Mouse (Mus musculus) urinary bladder, postnatal 36 days (tissue): ENCODE data around the gene Susd4.

Experiments used
- DNase-seq, 2 experiments: peaks; one replicate each; pipeline ENCODE4 v3.0.0; 2022; ENCODE audit warnings: low spot score in 2 of 2, mixed read lengths in 1 of 2

Gene Susd4

GRCm38 (mm10) chr1:182918718-182919346 is 155.2 kb downstream of the Susd4 start:
- DNase-seq = no peak

DNA sequence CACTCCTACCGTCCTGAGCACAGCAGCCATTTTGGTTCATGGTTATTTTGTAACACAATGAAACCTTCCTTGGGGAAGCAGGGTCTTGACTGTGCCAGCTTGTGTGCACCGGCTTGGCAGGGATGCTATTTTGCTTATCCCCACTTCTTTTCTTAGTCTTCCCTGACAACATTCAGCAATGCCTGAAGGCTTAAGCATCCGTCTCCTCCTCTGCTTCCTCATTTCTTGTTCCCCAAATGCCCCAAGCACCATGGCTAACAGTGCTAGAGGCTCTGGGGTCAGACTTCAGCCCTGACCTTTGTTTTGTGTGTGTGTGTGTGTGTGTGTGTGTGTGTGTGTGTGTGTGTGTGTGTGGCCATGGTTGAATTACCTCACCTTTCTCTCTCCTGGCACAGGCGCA is 159.2 kb downstream of the Susd4 start:
- DNase-seq = no peak

DNA sequence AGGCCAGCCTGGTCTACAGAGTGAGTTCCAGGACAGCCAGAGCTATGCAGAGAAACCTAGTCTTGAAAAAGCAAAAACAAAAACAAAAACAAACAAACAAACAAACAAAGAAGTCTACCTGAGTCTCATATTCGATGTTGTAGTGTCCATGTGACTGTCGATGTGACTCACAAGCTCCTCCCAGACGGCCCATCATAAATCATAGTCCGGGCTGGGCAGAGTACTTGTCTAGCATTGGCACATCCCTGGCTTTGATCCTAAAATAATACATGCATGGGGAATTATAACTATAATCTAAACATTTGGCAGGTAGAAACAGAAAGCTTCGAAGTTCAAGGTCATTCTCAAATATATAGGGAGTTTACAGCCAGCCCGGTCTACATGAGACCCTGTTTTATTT is 162.8 kb downstream of the Susd4 start:
- no peak for DNase-seq

- DNase-seq = no peak
These were observed 164.5 kb downstream of the Susd4 start for GRCm38 (mm10) chr1:182927878-182928851.

GRCm38 (mm10) chr1:182935469-182935868 is 171.8 kb downstream of the Susd4 start:
- DNase-seq = no peak

DNA sequence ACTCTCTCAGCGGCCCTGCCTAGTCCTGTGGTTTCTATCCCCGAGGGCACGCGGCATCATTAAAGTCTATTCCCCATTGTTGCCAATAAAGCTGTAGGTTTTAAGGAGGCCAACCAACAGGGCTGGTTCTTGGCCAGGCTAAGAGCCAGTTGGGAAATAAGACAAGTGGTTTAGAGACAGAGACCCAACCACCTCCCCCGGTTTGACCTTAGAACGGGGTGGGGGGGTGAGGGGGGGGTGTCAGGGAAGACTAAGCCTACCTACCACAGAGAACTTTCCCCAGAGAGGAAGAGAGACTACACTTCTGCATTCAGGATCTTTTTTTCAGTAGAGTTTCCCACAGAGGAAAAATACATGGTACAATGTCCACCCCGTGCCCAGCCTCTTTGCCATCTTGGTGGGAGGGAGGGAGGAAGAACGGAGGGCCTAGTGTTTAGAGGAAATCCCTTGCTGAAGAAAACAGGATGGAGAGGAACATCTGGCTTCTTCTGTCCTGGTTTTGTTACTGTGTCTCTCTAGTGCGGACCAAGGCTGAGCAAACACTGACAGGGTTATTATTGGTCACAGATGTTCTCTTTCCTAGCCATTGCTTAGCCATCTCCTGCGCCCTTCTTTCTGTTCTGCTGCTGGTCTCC is 173.9 kb downstream of the Susd4 start:
- no peak for DNase-seq

DNA sequence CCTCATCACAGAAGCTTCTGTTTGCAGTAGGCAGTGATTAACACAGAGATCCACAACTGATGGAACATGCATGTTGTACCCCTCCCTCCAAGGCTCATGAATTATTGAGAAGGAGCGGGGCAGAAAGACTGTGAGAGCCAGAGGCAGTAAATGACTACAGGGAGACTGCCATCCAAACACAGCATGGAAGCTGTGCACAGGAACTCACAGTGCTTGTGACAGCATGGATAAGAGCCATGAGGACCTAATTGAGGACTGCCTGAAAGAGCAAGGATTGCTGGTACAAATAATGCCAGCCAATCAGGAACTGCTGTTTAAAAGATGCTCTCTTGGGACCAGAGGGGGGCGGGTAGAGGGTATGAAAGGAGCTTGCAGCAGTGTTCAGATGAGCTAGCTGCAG is 178.3 kb downstream of the Susd4 start:
- no peak for DNase-seq

- DNase-seq = no peak
These were observed 180.3 kb downstream of the Susd4 start for GRCm38 (mm10) chr1:182943911-182944310.

GRCm38 (mm10) chr1:182944638-182945037 is 181.0 kb downstream of the Susd4 start:
- no peak for DNase-seq

GRCm38 (mm10) chr1:182945561-182945960 is 181.9 kb downstream of the Susd4 start:
- DNase-seq = no peak
